In genomic region chr7:131331688-131332087, GRCm38 (mm10) we compare ENCODE assay signal across 23 mouse cellular contexts. TPM values are rescaled to one million over a fixed set of nuclear protein-coding genes. Genes with fewer than 3 reads are reported as not detected.
"Had no signal": no experiment of that assay in that cellular context is flagged by ENCODE, and none has a peak within 500 bp of the region (broad histone marks: within the 10 kb centered on the region; RNA-seq: fewer than 3 reads in every experiment).

No protein-coding gene starts in this region.

- H3K27ac ChIP-seq: lung, embryonic 15.5 days; macrophage; midbrain, embryonic 12.5 days; midbrain, embryonic 15.5 days; neural tube, embryonic 12.5 days; stomach, embryonic 15.5 days; stomach, postnatal 0 days had no signal

- H3K27me3 ChIP-seq: lung, embryonic 15.5 days; megakaryocyte, embryonic 14.5 days; midbrain, embryonic 12.5 days; midbrain, embryonic 15.5 days; neural tube, embryonic 12.5 days; stomach, embryonic 15.5 days had no signal

- H3K9ac ChIP-seq: liver, postnatal 0 days; lung, embryonic 15.5 days; midbrain, embryonic 12.5 days; midbrain, embryonic 15.5 days; neural tube, embryonic 12.5 days; stomach, embryonic 15.5 days had no signal

- H3K4me1 ChIP-seq: lung, embryonic 15.5 days; megakaryocyte, embryonic 14.5 days; midbrain, embryonic 12.5 days; midbrain, embryonic 15.5 days; neural tube, embryonic 12.5 days; stomach, embryonic 15.5 days had no signal

- H3K9me3 ChIP-seq: lung, embryonic 15.5 days; megakaryocyte, embryonic 14.5 days; midbrain, embryonic 12.5 days; midbrain, embryonic 15.5 days; neural tube, embryonic 12.5 days; stomach, embryonic 15.5 days had no signal

- ATAC-seq: liver, postnatal 0 days; lung, postnatal 0 days; midbrain, embryonic 15.5 days had no signal

- DNase-seq: liver, postnatal 0 days; lung, adult 2 months; lung, postnatal 14 days; lung, postnatal 36 days; right cerebral cortex, postnatal 14 days; thymus, adult 2 months; thymus, postnatal 25 days; thymus, postnatal 4 days had no signal

- H3K36me3 ChIP-seq: lung, embryonic 15.5 days; midbrain, embryonic 12.5 days; midbrain, embryonic 15.5 days; neural tube, embryonic 12.5 days; stomach, embryonic 15.5 days had no signal

- H3K4me3 ChIP-seq: lung, embryonic 15.5 days; megakaryocyte, embryonic 14.5 days; midbrain, embryonic 12.5 days; midbrain, embryonic 15.5 days; neural tube, embryonic 12.5 days; stomach, embryonic 15.5 days had no signal

- H3K4me2 ChIP-seq: lung, embryonic 15.5 days; midbrain, embryonic 12.5 days; midbrain, embryonic 15.5 days; neural tube, embryonic 12.5 days; stomach, embryonic 15.5 days had no signal

RNA-seq across cellular contexts. Expression of gene Fam24a, which starts 2.0 kb away (rescaled TPM):
- total RNA-seq: midbrain, postnatal 0 days; monocyte, adult 5-6 weeks; neutrophil, adult 5-6 weeks had no signal
- polyA plus RNA-seq: liver, postnatal 0 days; lung, adult 2 months; lung, embryonic 15.5 days; lung, postnatal 0 days; macrophage; midbrain, embryonic 12.5 days; midbrain, embryonic 15.5 days; midbrain, postnatal 0 days; neural tube, embryonic 12.5 days; neural tube, embryonic 14.5 days; spleen, adult 2 months; stomach, embryonic 15.5 days; stomach, postnatal 0 days; thymus, adult 2 months; urinary bladder, adult 2 months had no signal

RNA-seq across cellular contexts. Expression of gene Fam24b, which starts 2.4 kb away (rescaled TPM):
- total RNA-seq: midbrain, postnatal 0 days; monocyte, adult 5-6 weeks; neutrophil, adult 5-6 weeks had no signal
- polyA plus RNA-seq: liver, postnatal 0 days; lung, embryonic 15.5 days; lung, postnatal 0 days; macrophage; midbrain, embryonic 12.5 days; midbrain, embryonic 15.5 days; midbrain, postnatal 0 days; neural tube, embryonic 12.5 days; neural tube, embryonic 14.5 days; spleen, adult 2 months; stomach, embryonic 15.5 days; stomach, postnatal 0 days; urinary bladder, adult 2 months had no signal

RNA-seq across cellular contexts. Expression of gene Cuzd1, which starts 9.6 kb away (rescaled TPM):
- total RNA-seq: midbrain, postnatal 0 days; monocyte, adult 5-6 weeks; neutrophil, adult 5-6 weeks had no signal
- polyA plus RNA-seq: liver, postnatal 0 days; lung, adult 2 months; lung, postnatal 0 days; macrophage; midbrain, embryonic 12.5 days; midbrain, embryonic 15.5 days; neural tube, embryonic 12.5 days; neural tube, embryonic 14.5 days; urinary bladder, adult 2 months had no signal
